Mouse (Mus musculus) hindbrain, embryonic 16.5 days (tissue): ENCODE measurements at regions not wholly inside any gene's neighbourhood (a gene's known extent, or its start where the extent isn't known, plus 50 kb on each side); places are given as distances from the start of the nearest gene placed in this dataset.

Experiments used
- ATAC-seq: fragments of 200-750 bp; cut with Nextera tagmentation; 2 replicates; pipeline ENCODE4 v1.8.0; 2017; ENCODE audit warnings: moderate TSS enrichment, moderate library complexity
- H3K27ac ChIP-seq: fragments of 300-500 bp; sonication (generic); 2 replicates; pipeline ENCODE4 v1.5.1; 2014; ENCODE audit warnings: low read depth, mild to moderate bottlenecking, control low read depth, low read length, moderate library complexity
- H3K27me3 ChIP-seq: fragments of 300-500 bp; sonication (generic); replicated peaks from 2 replicates; pipeline ENCODE4 v1.6.1; 2014; ENCODE audit warnings: low read length; ENCODE audit not compliant: control insufficient read depth, insufficient read depth
- H3K36me3 ChIP-seq: fragments of 300-500 bp; sonication (generic); 2 replicates; pipeline ENCODE4 v1.6.1; 2014; ENCODE audit warnings: mild to moderate bottlenecking, low read length, moderate library complexity, mixed read lengths; ENCODE audit not compliant: control insufficient read depth, insufficient read depth
- H3K4me1 ChIP-seq: fragments of 300-500 bp; sonication (generic); 2 replicates; pipeline ENCODE4 v1.6.1; 2014; ENCODE audit warnings: low read depth, low read length; ENCODE audit not compliant: control insufficient read depth, insufficient read depth
- H3K4me2 ChIP-seq: fragments of 300-500 bp; sonication (generic); 2 replicates; pipeline ENCODE4 v1.6.1; 2014; ENCODE audit warnings: mild to moderate bottlenecking, low read length, control low read depth, moderate library complexity
- H3K4me3 ChIP-seq: fragments of 300-500 bp; sonication (generic); 2 replicates; pipeline ENCODE4 v1.5.1; 2014; ENCODE audit warnings: mild to moderate bottlenecking, low read length, control low read depth, moderate library complexity
- H3K9ac ChIP-seq: fragments of 300-500 bp; sonication (generic); 2 replicates; pipeline ENCODE4 v1.6.1; 2014; ENCODE audit warnings: low read depth, mild to moderate bottlenecking, control low read depth, low read length, moderate library complexity
- H3K9me3 ChIP-seq: fragments of 300-500 bp; sonication (generic); 2 replicates; pipeline ENCODE4 v1.6.1; 2014; ENCODE audit warnings: mild to moderate bottlenecking, low read length, moderate library complexity; ENCODE audit not compliant: control insufficient read depth
- WGBS: fragments of 180-500 bp; shearing (Covaris S2); extraction: QIAGEN DNeasy Blood & Tissue Kit; methylation state at CpG from one replicate; pipeline ENCODE4 v1.1.7; 2014; 5-methylcytosine and 5-hydroxymethylcytosine counted together

GRCm38 (mm10) chr19:54359731-54360130 is 315.8 kb downstream of the Adra2a start:
- Histone ChIP-seq H3K27me3 (no peaks in the 10 kb centered on the region), H3K27ac (no peak overlapping the region), H3K4me1 (no peaks in the 10 kb centered on the region), H3K4me3 (no peak overlapping the region), H3K36me3 (no peaks in the 10 kb centered on the region), H3K9me3 (no peaks in the 10 kb centered on the region), H3K9ac (no peak overlapping the region), H3K4me2 (no peak overlapping the region)
- 64% methylated on average over 7 of the region's 7 CpGs for WGBS
- ATAC-seq = no peak

GRCm38 (mm10) chr19:54360660-54361059 is 316.7 kb downstream of the Adra2a start:
- peak; percentile 52; the same call in 1 of the 2 replicates for ATAC-seq
- 70% methylated on average over 3 of the region's 3 CpGs for WGBS
- Histone ChIP-seq H3K9me3 (no peaks in the 10 kb centered on the region), H3K9ac (no peak overlapping the region), H3K27ac (no peak overlapping the region), H3K4me3 (no peak overlapping the region), H3K27me3 (no peaks in the 10 kb centered on the region), H3K4me1 (no peaks in the 10 kb centered on the region), H3K36me3 (no peaks in the 10 kb centered on the region), H3K4me2 (no peak overlapping the region)

- H3K27me3 ChIP-seq = no peaks in the 10 kb centered on the region
- H3K4me3 ChIP-seq = no peak overlapping the region
- H3K9me3 ChIP-seq = no peaks in the 10 kb centered on the region
- H3K27ac ChIP-seq = no peak overlapping the region
- H3K4me2 ChIP-seq = no peak overlapping the region
- H3K9ac ChIP-seq = no peak overlapping the region
- no peaks in the 10 kb centered on the region for H3K36me3 ChIP-seq
- ATAC-seq = no peak
- no peaks in the 10 kb centered on the region for H3K4me1 ChIP-seq
Observed at GRCm38 (mm10) chr19:54385101-54385500, 341.1 kb downstream of the Adra2a start.

- Histone ChIP-seq H3K27ac (no peak overlapping the region), H3K36me3 (no peaks in the 10 kb centered on the region), H3K9ac (no peak overlapping the region), H3K27me3 (no peaks in the 10 kb centered on the region), H3K4me3 (no peak overlapping the region), H3K9me3 (no peaks in the 10 kb centered on the region), H3K4me2 (no peak overlapping the region), H3K4me1 (no peaks in the 10 kb centered on the region)
- WGBS = 60% methylated on average over 6 of the region's 6 CpGs
- no peak for ATAC-seq
Observed at GRCm38 (mm10) chr19:54391406-54391805, 347.5 kb downstream of the Adra2a start.

GRCm38 (mm10) chr19:54399651-54400050 is 355.7 kb downstream of the Adra2a start:
- Histone ChIP-seq H3K36me3 (no peaks in the 10 kb centered on the region), H3K4me1 (no peaks in the 10 kb centered on the region), H3K4me3 (no peak overlapping the region), H3K27me3 (no peaks in the 10 kb centered on the region), H3K9me3 (no peaks in the 10 kb centered on the region), H3K9ac (no peak overlapping the region), H3K4me2 (no peak overlapping the region), H3K27ac (no peak overlapping the region)
- ATAC-seq = no peak
- 59% methylated on average over 7 of the region's 7 CpGs for WGBS

GRCm38 (mm10) chr19:54407904-54408303 is 364.0 kb downstream of the Adra2a start:
- Histone ChIP-seq H3K27ac (no peak overlapping the region), H3K27me3 (no peaks in the 10 kb centered on the region), H3K4me3 (no peak overlapping the region), H3K4me2 (no peak overlapping the region), H3K4me1 (no peaks in the 10 kb centered on the region), H3K9ac (no peak overlapping the region), H3K9me3 (no peaks in the 10 kb centered on the region), H3K36me3 (no peaks in the 10 kb centered on the region)
- WGBS = 74% methylated on average over 4 of the region's 4 CpGs
- no peak for ATAC-seq

- no peaks in the 10 kb centered on the region for H3K4me1 ChIP-seq
- 53% methylated on average over 2 of the region's 2 CpGs for WGBS
- ATAC-seq = no peak
- H3K27ac ChIP-seq = no peak overlapping the region
- no peak overlapping the region for H3K4me2 ChIP-seq
- no peak overlapping the region for H3K9ac ChIP-seq
- peaks cover 5% of the 10 kb centered on the region; the same call in 1 of the 2 replicates for H3K9me3 ChIP-seq
- H3K36me3 ChIP-seq = no peaks in the 10 kb centered on the region
- no peak overlapping the region for H3K4me3 ChIP-seq
- H3K27me3 ChIP-seq = no peaks in the 10 kb centered on the region
Observed at GRCm38 (mm10) chr19:54429062-54429461, 385.1 kb downstream of the Adra2a start.

- H3K4me3 ChIP-seq = no peak overlapping the region
- H3K27me3 ChIP-seq = no peaks in the 10 kb centered on the region
- H3K4me2 ChIP-seq = no peak overlapping the region
- no peak overlapping the region for H3K27ac ChIP-seq
- no peaks in the 10 kb centered on the region for H3K4me1 ChIP-seq
- no peaks in the 10 kb centered on the region for H3K36me3 ChIP-seq
- WGBS = 43% methylated on average over 2 of the region's 2 CpGs
- H3K9me3 ChIP-seq = no peaks in the 10 kb centered on the region
- no peak overlapping the region for H3K9ac ChIP-seq
- ATAC-seq = no peak
Observed at GRCm38 (mm10) chr19:54440713-54441112, 396.8 kb downstream of the Adra2a start.

GRCm38 (mm10) chr19:54460426-54461170 is 416.6 kb downstream of the Adra2a start:
- no peak for ATAC-seq
- 70% methylated on average over 2 of the region's 2 CpGs for WGBS
- H3K27me3 ChIP-seq = no peaks in the 10 kb centered on the region
- no peak overlapping the region for H3K4me2 ChIP-seq
- H3K9me3 ChIP-seq = no peaks in the 10 kb centered on the region
- H3K27ac ChIP-seq = no peak overlapping the region
- H3K4me3 ChIP-seq = no peak overlapping the region
- no peak overlapping the region for H3K9ac ChIP-seq
- no peaks in the 10 kb centered on the region for H3K4me1 ChIP-seq
- no peaks in the 10 kb centered on the region for H3K36me3 ChIP-seq
